Mouse (Mus musculus) urinary bladder, postnatal 25 days (tissue): ENCODE measurements around the gene Prss48.
A peak's percentile ranks its signal among the peaks of the same experiment; 100 is the strongest.
"Not testable (repeated sequence)": the region's sequence is repeated elsewhere in the genome, so short reads cannot be mapped to it uniquely, and the experiment has no call there.

Source experiments
- DNase-seq: peaks from one replicate; pipeline ENCODE4 v3.0.0; 2022; ENCODE audit warnings: low spot score

Gene Prss48

DNA sequence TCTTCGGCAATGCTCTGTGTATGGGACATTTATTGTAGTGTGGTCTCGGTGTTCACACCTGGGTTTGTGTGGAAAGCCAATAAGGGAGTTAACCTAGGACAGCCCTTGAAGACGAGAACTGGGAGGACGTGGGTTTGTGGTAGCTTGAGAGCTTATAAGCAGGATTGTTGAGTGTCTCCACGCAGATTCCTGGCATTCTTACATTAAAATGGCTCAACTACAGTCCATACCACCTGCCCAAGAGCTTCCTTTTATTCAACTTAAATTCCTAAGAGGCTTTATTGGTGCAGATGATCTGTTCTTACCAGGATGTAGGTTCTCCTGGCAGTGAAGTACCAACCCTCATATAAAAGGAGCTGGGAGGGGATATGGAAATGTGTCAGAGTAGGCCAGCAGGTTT is 649 bp upstream of the Prss48 start:
- DNase-seq = no peak

DNA sequence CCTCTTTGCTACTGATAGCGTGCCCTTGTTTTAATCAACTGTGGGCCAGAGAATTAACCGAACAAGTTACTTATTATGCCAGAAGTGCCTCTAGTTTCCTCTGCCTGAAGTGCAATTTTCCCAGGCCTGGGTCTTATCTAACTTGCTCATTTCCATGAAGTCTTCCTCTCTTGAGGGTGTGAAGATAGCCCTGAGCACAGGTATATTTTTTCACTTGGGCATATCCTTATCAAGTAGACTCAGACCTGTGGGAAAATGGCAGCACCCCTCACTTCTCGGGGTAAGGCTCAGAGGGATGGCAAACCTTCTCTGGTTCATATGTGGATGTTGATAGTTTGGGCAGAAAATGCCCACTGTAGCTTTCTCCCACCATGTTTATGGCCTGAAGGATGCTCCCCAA is 1.0 kb downstream of the Prss48 start:
- no peak for DNase-seq

DNA sequence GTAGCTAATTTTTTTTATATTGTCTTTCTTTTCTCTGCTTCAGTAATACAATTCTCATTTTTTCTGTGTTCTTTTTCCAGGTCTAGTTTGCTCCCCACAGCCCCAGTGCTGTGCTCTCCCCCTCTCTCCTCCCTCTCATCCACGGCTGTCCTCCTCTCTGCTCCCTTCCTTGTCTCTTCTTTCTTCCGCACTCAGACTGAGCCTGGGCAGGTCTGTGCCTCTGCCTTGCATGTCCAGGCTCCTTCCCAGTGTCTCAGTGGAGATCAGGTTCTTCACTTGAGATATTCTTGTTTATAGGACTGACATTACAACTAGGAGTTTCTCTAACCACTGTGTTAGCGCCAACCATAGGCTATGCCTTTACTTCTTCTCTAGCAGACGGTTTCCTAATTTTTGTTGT is 7.6 kb downstream of the Prss48 start:
- DNase-seq = no peak

DNA sequence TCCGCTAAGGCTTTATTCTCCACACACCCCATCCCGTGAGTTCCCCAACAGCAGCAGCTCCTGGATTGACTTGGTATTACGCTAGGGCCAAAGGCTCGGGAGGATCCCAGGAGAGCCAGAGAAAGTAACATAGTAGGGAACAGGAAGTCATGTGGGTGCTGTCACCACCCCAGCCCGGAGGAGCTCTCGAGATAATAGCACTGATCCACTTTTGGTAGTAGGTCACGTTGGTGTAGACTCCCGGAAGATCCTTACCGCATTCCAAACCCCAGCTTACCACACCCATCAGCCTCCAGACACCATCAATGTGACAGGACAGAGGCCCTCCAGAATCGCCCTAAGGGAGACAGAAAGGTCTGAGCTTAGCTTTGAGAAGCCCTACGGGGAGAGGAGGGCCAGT is 8.5 kb downstream of the Prss48 start:
- DNase-seq = no peak

DNA sequence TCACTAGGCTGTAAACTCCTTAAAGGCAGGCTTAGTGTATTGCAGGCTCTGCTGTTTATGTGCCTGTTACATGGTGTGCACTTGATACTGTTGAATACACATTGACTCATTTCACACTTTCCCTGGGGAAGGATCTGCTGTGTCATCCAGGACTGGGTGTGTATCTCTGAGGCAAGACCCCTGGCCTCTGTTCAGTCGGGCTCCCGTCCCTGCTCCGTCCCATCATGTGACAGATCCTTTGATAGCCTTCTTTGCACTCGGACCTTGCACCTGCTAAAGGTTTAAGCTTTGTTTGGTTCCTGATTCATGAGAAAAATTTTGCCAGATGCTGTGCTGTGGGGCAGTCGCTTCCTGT is 10.5 kb downstream of the Prss48 start:
- no peak for DNase-seq

DNA sequence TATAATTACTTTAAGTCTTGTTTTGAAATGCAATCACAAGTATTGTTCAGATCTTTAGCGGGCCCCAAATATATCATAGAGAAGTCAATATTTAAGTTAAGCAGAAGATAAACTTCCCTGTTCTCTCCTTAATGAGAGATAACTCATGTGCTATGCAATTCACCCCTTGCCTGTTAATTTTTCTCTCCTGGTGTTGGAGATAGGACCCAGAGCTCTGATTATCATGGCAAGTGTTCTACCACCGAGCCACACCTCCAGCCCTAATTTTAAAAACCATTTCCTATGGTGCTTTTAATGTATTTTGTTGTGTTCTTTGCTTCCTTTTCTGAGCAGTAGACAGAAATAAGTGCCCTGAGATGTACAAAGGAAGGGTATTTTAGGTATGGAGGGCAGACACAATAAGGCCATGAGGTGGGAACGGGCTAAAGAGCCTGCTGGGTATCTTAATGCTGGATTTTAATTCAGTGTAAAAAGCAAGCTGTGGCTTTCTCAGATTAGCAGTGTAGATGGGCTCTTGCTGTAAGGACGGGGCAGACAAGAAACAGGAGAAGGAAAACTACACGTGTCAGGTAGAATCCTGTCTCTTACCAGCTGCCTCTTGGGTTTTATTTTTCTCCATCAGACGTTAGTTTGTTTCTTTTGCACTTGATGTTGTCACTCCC is 11.0 kb downstream of the Prss48 start:
- no peak for DNase-seq

DNA sequence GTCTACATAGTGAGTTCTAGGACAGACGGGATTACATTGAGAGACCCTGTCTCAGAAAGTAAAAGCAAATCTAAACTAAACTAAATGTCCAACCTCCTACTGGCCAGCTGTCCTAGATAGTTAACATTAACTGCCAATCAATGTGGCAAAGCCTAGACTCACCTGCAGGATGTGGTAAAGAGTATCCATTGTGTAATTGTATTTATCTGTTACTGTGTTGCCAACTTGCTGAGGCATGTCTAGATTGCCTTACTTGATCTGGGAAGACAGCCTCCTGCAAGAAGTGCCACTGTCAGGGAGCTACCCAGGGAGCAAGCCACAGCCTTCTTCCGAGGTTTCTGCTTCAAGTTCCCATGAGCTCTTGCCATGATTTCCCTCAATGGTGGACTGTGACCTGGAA is 15.1 kb downstream of the Prss48 start:
- DNase-seq = no peak

DNA sequence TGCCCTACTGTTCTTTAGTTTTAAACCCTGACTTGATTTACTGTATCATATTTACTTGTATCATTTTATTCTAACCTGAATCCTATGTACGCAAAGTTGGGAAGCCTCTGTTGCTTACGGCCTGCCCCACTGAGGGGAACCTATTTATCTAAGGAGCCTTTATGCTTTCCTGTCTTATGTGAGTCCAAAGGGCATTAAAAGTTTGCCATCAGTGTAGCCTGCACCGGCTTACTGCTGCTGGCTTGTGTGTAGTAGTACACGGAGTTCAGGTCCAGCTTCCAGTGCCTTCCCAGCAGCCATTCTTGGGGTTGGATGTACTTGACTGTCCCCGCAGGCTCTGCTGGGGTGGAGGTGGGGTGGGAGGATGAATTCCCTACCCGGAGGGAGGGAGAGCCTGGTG is 17.8 kb downstream of the Prss48 start:
- DNase-seq = no peak

DNA sequence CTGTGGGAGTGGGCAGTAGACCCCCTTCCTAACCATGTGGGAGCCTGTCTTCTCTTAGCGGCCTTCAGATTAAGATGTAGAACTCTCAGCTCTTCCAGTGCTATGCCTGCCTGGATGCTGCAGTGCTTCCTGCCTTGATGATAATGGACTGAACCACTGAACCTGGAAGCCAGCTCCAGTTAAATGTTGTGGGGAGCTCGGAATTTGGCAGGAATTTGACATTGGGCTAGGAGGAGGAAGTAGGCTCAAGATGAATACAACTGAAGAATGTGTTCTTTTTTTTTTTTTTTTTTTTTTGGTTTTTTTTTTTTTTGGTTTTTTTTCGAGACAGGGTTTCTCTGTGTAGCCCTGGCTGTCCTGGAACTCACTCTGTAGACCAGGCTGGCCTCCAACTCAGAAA is 20.5 kb downstream of the Prss48 start:
- not testable (repeated sequence) for DNase-seq

DNA sequence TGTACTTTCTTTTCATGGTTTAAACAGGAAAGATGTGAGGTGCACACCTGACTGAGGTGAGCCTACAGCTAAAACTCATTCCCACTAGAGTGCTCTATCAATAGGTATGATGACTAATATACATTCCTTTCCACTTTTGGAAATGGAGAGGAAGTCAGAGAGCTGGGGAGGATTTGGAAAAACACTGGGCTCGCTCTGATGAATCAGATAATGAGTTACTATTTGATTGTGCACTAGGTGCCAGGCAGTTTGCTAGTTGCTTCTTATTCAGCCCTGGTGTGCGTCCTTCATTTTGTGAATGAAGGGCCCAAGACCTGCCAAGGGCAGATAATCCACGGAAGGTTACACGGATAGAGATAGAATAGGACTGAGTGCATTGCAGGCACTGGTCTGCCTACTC is 22.3 kb downstream of the Prss48 start:
- DNase-seq = no peak

DNA sequence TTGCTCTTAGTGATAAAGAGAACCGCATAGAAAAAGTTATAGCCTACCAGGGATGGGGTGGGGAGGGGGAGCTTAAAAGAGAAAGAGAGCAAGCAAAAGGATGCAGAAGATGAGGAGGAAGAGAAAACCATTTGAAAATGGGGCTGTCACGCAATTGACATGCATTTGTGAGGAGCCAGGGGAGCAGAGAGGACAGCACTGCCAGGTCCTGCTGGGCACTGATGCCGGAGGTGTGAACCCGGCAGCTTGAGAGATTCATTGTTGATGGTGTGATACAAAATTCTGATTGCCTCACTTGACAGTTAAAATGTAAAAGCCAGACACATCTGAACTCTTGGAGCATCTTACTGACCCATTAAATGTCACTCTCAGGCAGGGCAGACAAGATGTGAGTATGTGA is 27.8 kb downstream of the Prss48 start:
- no peak for DNase-seq

DNA sequence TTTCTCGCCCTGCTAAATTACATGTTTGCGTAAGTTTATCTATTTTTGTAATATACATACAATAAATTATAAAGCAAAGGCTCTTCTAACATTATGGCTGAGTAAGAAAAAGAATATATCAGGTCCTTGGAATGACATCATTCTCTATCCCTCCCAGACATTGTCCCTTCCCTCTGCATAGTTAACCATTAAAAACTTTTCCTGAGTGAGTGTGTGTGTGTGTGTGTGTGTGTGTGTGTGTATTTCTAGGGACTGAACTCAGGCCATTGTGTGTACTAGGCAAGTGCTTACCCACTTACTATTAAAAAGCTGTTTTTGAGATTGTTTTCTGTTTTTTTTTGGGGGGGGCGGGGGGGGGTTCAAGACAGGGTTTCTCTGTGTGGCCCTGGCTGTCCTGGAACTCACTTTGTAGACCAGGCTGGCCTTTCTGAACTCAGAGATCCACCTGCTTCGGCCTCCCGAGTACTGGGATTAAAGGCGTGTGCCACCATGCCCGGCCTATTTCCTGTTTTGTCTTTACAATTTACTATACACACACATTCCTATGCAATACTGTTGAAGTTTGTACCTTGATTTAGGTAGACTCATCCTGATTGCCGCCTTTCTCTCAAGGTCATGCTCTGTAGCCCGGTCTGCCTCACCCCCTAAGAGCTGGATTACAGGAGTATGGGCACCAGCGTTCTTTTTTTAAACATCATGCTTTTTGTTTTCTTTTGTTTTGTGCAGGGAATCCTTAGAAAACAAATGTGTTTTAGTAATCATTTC is 28.7 kb downstream of the Prss48 start:
- DNase-seq = no peak

DNA sequence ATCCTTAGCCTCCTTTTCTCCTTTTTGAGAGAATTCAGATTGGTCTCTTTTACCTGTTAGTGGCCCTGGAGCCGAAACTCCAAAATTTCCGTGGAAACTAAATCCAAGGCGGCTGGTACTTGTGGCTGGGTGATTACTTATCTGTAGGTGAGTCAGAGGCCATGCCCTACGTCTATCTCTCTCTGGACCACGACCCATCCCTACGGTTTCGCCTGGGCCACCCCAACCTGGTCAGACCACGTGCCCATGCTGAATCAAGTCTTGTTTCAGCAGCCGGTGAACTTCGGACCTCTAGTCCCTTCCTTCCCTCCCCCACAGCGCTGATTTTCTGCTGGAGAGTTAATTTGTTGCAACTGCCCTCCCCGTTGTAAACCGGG is 30.7 kb downstream of the Prss48 start:
- peak; percentile 31 for DNase-seq

DNA sequence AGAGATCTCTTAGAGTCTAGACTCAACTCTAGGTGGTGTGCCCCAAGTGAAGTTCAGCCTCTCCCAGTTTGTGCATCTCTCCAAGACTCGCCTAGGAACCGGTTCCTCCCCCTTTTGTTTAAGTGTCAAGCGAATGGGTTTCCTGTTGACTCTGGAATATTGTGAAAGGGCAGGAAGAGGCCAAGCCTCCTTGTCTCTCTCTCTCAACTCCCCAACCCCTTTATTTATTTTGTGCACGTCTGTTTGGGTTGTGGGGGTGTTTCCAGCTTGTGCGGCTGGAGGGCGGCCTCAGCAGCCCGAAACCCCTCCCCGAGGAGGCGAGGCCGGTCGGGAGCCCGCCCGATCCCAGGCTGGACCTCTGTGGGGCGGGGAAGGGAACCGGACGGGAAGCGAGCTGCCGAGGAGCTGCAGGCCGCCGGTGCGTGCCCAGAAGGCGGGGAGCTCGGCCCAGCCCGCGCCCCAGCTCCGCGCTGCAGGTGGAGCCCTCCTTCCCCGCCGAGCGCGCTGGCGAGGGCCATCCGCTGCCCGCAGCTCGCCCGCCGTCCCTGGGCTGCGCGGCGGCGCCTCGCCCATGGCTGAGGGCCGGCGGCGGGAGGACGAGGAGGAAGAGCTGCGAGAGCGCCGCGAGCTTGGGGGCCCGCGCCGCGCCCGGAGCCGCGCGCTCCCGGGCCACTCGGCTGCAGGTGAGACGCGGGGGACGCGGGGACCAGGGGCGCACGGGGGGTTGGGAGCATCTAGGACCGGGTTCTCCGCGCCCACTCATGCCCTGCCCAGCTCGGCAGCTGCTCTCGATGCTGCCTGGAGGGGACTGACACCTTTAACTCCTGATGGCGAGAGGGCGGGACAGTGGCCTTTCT is 31.3 kb downstream of the Prss48 start, which contains the start of gene Sh3d19:
TSS of gene Sh3d19 (plus strand) at position 368 of the 857 bp plus-strand sequence.
- DNase-seq = peak; percentile 76

DNA sequence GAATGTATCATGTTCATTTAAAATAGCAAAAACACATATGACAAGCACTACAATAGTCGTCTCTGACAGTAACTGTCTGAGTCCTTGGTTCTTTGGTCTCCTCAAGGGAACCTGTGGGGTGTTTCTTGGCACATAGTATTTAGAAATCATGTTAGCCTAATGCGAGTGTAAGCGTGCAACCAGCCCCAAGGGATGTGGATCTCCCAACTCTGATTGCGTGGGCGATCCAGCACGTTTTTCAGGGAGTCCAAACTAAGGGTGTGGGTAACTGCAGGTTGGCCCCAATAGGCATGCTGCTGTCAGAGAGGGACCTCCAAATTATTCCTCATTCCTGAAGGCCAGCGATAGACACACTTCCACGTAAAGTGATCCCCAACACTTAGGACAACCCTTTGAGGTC is 33.3 kb downstream of the Prss48 start:
- no peak for DNase-seq

DNA sequence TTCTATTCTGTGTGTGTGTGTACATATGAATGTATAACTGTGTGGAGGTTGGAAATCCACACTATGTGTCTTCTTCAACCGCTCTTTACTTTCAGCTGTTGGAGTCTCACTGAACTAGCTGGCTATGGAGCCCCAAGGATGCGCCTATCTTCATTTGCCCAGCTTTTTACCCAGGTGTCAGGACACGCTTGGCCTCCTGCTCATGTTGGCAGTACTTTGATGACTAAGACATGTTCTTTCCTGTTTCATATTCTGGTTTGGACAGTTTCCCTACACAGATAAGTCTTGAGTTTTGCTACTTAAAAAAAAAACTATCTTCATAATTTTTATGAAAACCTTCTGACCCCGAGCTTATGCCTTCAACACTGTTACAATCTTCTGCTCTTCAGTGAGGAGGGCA is 36.8 kb downstream of the Prss48 start:
- DNase-seq = no peak

DNA sequence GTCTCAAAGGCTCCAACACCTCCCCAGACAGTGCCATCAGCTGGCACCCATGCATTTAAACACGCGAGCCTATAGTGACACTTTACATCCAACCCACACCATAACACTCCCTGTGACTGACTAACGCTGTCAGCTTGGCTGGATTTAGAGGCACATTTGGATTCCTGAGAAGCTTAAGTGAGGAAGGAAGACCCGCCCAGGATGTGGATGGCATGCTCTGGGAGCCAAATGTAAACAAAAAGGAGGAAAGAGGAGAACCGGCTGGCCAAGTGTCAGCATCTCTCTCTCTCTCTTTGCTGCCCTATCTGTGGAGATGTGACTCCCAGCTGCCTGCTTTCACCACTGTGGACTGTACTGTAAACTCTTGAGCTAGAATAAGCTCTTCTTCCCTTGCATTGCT is 41.2 kb downstream of the Prss48 start:
- DNase-seq = no peak

DNA sequence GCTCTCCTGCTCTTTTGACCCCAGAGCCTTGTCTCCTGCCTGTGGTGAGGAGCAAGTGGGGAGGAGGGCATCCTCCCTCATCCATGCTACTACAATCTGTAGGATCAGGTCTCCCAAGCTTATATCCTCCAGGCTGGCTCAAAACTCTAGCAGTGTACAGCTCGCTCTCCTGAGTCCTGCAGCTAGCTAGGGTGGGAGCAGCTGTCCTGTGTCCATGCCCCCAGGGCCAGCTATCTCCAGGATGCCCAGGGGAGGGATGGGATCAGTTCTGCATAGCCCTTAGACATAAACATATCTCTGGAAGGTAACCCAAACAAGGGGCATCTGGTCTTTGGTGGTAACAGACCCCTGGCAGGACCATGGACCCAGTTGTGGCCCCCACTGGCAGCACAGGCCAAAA is 42.6 kb downstream of the Prss48 start:
- DNase-seq = no peak

DNA sequence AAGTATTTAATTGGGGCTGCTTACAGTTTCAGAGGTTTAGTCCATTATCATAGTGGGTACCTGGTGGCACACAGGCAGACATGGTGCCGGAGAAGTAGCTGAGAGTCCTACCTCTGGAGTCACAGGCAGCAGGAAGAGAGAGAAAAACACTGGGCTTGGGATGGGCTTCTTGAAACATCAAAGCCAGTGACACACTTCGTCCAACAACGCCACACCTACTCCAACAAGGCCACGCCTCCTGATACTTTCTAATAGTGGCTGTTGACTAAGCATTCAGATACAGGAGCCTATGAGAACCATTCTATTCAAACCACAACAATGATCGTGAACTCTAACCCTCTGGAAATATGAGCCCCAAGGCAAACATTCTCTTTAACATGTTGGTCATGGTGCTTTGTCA is 46.6 kb downstream of the Prss48 start:
- no peak for DNase-seq

DNA sequence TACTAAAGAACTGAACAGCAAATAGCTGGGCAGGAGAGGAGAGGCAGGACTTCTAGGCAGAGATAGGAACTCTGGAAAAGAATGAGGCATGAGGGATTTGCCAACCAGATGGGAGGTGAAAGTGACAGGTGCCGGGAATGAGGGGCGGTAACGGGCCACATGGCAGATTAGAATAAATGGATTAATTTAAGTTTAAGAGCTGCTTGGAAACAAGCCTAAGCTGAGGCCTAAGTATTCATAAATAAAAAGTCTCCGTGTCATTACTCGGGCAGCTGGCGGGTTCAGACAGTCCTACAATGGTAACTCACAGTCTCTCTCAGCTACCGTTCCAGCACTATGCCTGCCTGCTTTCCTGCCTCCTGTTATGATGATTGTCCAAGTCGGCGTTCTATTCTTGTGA is 47.0 kb downstream of the Prss48 start:
- DNase-seq = no peak

DNA sequence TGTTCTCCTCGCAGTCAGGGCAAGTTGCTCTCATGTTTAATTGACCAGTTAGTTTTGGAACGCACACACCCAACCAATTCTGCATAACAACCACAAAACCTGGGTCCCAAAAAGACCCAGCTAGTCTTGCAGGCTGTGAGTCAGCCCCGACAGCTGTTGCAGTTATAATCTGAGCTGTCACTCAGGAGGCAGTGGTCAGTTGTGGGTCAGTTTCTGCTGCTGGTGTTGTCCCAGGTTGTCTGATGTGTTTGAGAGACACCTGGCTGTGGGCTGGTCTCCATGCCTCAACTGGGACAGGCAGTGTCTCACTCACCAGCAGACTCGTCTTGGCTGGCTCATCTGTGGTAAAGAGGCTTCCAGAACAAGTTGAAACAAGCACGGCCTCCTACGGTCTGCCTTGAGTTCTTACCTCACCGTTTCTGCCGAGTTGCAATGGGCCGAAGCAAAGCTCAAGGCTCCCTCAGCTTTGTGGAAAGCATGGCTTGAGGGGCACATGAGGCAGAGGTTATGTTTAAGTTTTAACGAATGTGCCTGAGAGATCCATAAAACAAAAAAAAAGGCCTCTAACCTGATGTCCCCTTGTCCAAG is 49.5 kb downstream of the Prss48 start:
- no peak for DNase-seq

DNA sequence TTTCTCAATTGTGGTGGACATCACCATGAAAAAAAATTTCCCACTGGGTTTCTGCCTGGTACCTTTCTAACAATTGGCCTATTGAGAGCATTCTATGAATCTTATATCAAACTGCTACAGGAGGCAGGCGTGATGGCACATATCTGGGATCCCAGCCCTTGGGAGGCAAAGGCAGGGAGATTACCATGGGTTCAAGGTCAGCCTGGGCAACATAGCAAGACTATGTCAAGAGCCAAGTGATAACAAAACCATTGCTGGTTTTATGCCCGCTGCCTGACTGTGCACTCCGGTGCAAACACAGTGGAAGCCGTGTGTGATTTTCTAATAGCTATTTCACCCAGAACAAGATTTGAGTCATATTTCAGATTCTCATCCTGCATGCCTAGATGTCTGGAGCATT is 51.4 kb downstream of the Prss48 start:
- DNase-seq = no peak
